Mouse (Mus musculus): ENCODE data around the gene Nudt14.
A peak's percentile ranks its signal among the peaks of the same experiment; 100 is the strongest.

The Nudt14 gene

DNA sequence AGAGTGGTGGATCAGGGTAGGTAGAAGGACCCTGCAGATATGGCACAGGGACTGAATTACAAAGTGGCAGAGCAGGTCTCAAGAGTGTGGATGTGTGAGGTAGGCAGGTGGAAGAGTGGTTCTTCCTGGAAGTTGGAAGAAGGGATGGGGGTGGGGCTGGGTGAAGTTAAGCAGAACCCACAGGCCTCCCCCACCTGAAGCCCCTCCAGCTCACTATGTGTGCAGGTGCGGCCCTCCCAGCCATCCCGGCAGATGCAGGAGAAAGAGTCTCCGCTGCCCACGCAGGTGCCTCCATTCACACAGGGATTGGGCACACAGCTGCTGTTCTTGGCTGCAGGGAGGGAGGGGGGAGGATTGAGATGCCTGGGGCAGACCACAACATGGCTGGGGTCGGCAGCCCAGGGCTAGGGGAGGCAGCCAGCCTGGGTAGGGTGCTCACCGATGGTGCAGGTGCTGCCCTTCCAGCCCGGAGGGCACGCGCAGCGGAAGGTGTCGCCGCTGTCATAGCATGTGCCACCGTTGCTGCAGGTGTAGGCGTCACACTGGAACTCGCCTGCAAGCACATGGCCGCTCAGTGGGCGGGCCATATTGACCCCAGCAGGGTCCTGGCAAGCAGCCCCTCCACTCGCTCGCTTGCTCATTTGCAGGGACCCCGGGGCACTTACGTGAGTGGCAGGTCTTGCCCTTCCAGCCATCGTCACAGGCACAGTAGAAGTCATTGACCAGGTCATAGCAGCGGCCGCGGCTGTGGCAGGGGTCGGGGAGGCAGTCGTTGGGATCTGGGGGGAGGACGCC, 28.8 kb downstream of the Nudt14 start:
- no peak for DNase-seq

DNA sequence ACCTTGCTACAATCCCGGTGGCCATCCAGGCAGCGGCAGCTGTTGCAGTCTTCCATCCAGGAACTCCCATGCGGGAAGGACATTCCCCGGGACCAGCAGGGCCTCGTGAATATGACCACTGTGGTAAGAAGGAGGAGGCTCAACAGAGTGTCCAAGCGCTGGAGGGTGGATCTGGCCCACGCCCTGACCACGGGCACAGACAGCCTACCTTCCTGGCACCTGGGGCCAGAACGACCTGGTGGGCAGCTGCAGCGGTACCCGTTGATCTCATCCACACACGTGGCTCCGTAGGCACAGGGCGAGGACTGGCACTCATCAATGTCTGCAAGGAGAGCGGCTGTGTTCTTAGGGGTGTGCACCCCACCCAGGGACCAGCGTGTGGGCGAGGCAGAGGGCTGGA, 30.2 kb downstream of the Nudt14 start:
- no peak for DNase-seq

DNA sequence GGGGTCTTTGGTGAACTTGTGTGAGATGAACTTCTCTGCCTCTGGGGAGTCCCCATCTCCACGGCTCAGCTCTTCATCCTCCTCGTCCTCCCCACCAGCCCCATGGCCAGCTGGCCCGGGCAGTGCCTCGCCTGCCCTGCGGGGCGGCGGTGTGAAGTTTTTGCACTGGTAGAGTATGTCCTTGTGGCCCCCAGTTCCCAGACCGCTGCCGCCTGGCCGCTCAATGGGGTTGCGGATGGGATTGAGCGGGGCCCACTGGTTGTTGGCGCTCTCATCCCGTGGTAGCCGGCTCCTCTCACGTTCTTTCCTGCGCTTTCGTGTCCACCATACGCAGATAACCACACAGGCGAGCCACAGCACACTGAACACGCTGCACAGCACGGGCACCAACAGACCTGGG, 32.9 kb downstream of the Nudt14 start:
- no peak for DNase-seq

DNA sequence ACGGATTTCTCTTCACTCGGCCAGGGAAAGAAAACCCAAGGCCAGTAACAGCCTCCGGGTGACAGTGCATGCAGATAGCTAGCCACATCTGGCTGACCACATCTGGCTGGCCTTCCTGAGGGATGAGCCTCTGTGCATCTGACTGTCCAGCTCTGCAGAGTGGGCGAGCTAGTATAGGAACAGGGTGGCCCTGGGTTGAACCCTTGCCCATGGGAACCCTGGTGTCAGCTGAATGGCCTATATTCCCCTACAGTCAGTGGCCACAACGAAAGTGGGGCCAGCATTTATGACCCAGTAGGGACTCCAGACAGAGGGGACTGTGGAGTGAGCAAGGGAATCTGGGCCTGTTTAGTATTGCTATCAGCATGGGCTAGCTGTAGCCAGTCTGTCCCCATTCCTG, 36.9 kb downstream of the Nudt14 start:
- DNase-seq: no peak

DNA sequence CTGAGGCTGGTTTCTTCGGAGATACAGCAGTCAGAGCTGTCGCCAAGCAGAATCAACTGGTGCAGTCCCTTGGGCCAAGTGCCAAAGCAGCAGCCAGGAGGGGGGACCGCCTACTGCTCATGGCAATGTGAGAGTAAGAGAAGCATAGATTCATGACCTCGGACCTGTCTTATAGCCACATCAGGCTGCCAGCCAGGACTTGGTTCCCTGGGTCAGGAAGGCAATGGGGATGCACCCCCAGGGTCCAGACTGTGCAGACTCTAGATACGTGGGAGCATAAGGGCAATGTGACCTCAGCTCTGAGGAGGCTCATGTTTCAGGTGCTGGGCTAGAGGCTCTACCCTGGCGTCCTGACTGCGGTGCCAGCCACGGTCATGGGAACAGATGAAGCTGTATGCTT, 38.0 kb downstream of the Nudt14 start:
- no peak for DNase-seq

DNA sequence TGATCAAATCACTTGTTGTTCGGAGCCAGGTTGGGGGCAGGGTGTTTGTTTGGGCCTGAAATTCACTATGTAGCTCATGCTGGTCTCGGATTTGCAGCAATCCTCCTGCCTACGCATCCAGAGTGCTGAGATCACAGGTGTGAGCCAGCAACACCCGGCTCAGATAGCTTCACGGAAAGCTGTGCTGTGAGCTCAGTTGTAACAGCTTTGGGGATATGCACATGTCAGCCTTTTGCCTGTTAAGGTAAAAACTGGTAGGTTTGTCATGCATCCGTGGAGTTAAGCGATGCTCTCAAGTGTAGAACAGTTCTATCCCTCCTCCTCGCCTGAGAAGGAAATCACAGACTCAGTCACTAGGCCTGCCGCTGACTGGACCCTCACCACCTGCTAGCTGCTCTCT, 41.3 kb downstream of the Nudt14 start:
- no peak for DNase-seq

DNA sequence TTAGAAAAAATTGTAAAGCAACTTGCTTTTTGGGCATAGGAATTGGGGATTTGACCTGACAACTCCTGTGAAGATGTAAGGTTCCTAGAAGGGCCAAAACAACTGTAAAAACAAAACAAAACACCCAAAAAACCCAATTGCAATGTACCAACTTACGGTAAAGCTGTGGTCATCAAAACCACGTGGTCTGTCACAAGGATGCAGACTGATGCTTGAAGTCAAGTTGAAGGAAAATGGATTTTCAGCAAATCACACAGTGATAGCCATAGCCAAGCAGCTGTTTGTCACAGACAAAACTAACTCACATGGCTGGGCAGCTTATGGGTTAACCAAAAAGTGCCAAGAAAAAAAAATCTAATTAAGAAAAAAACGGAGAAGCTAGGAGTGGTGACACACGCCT, 43.0 kb downstream of the Nudt14 start:
- DNase-seq: no peak

DNA sequence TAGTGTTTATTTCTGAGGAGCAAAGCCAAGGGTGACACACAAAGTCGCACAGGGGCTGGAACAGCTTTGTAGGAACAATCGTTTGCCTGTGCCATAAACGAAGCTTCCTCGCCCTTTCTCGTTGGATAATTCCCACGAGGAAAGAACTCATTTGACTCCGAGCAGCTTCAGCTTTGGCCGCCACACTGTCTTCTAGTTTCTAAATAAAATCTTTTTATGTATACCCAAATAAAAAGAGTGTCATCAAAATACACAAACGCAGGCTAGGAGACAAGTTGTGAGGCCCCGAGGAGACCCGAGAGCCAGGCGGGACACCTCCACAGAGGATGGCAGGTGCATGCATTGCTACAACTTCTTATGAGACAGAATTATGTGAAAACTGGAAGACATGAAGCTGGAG, 43.6 kb downstream of the Nudt14 start:
- DNase-seq: no peak

DNA sequence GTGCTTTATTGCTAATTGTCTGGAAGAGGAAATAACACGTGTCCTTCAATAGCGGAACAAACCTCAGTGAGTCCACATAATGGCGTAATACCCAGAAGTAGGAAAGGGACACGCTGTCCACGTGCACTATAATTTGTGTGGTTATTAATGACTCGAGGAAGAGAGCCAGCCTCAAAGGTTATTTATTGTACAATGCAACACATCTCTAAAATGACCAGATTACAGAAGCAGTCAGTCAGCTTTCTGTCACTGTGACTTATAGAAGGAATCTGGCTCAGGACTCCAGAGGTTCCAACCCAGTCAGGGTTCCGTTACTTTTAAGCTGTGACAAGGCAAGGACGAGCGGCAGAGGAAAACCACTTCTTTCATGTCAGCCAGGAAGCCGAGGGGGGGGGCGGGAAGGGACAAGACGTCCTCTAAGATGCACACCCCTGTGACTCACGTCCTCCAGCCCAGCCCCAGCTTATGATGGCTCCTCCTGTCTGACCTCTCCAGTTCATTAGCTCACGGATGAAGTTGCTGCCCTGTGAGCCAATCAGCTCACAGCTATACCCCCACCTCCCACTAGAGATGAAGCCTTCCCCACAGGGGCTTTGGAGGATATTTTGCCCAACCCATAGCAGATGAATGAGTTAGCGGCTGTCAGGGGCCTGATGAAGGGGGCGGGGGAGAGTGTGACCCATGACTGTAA, 44.3 kb downstream of the Nudt14 start:
- DNase-seq: peak; percentile 29

DNA sequence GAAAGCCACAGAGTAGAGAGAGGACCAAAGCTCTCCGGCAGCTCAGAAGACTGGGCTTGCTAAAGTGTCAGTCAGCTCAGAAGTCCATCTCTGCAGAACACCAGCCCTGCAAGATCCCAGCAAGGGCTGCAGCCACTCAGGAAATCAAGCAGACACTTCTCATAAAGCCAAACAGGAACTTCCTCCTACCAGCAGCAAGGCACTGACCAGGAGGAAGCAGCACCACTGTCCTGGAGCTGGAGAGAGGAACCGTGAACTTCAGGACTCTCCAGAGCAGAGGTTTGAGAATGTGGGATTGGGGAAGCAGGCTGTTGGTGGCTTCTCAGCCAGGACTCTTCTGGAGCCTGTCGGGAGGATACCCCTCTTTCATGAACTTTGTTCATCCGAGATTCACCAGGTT, 47.0 kb downstream of the Nudt14 start:
- DNase-seq: no peak

DNA sequence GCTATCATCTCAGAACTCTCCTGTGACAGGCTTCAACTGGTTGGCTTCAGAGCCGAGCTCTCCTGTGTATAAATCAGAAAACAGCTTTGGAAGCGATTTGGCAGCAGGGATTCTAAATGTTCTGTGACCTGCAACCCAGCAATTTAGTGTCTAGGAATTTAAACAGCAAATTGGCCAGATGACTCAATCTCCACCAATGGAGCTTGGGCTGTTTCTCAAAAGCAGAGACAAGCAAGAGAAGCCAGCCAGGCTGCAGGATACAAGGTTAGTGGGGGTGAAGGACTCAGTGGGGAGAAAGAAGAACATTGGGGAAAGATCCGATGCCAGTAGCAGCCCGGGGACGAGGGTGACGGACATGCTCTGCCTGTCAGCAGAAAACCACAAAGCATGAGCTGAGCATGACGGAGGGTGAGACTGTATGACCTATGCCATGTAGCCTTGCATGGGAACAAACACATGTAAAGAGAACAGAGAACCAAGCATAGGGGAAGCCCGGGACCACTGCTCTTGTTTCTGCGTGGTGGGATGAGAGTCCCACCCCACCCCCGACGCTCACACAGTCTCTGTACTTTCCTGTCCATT, 47.5 kb downstream of the Nudt14 start:
- no peak for DNase-seq

DNA sequence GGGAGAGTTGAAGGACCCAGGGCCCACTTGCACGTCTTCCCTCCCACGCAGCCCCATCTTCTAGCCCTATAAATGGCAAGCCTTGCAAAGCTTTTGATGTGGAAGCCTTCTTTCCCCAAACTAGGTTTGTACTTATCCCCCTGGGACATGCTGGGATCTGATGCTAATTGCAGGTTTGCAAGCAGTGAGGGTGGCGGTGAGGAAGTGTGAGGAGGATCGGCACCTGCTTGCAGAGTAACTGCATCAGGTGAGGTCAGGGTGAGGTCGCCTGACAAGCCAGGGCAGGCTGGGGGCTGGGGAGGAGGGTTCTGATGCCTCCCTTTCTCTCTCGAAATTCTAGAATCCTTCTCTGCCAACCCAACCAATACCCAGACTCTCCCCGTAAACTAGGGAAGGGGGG, 56.5 kb downstream of the Nudt14 start:
- no peak for DNase-seq
